ENCODE assay signal across 12 mouse cellular contexts in the genomic region with DNA sequence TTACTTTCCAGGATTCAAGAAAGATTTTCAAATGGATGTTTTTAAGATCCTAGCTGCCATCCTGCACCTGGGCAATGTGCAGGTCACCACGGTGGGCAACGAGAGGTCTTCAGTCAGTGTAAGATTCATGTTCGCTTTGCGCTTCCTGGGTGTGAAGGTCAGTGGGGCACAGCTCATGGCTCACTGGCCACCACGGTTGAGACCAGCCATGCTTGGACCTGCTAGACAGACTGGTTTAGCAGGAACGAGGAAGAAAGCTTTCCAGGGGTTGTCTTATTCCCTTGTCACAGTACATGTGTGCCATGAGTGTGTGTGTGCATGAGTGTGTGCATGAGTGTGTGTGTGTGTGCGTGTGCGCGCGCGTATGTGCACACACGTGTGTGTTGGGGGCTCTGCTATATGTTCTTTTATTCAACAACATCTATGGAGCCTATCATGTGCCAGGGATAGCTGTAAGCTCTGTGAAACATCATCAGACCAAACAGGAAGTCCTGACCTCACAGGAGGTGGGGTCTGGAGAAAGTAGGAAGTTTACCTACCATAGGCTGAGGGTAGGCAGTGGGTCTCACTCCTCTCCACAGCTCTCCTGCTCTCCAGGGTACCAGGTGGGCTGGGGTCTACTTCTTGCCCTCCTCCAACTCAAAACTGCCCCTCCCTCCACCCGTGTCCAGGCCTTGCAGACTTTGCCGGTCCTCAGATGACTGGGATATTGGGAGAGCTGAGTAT. TPM values are rescaled to one million over a fixed set of nuclear protein-coding genes. Genes with fewer than 3 reads are reported as not detected.
A peak's percentile ranks its signal among the peaks of the same experiment; 100 is the strongest.
DNase-seq lines count a peak whose midpoint lies in the region; ATAC-seq and TF ChIP-seq lines count a peak whose summit lies in the region.
"Had no signal": no experiment of that assay in that cellular context is flagged by ENCODE, and none has a peak within 500 bp of the region (broad histone marks: within the 10 kb centered on the region; RNA-seq: fewer than 3 reads in every experiment).

No protein-coding gene starts in this region.

- TF ChIP-seq POLR2A in cortical plate, adult 2 months (IDR thresholded peaks at IDR 0.05; ENCODE audit: extremely low read depth, insufficient read depth, low read length), result no peak

- peaks cover 12% of the 10 kb centered on the region for H3K36me3 ChIP-seq in lung, embryonic 16.5 days (ENCODE audit: control insufficient read depth, insufficient read depth, low read length)
- no peaks in the 10 kb centered on the region for H3K36me3 ChIP-seq in stomach, postnatal 0 days (ENCODE audit: control insufficient read depth, insufficient read depth, low read length)
- H3K36me3 ChIP-seq in liver, embryonic 11.5 days (ENCODE audit: control insufficient read depth, insufficient read depth, low read length), result no peaks in the 10 kb centered on the region

- H3K9me3 ChIP-seq in lung, embryonic 16.5 days (ENCODE audit: control insufficient read depth, low read length), result no peaks in the 10 kb centered on the region
- H3K9me3 ChIP-seq in stomach, postnatal 0 days (ENCODE audit: control insufficient read depth, low read length), result no peaks in the 10 kb centered on the region
- no peaks in the 10 kb centered on the region for H3K9me3 ChIP-seq in liver, embryonic 11.5 days (ENCODE audit: control insufficient read depth, low read length)

- no peak for TF ChIP-seq CTCF in cortical plate, adult 2 months (IDR thresholded peaks at IDR 0.05; ENCODE audit: extremely low read depth, insufficient read depth, low read length)
- TF ChIP-seq CTCF in stomach, postnatal 0 days (IDR thresholded peaks at IDR 0.05; ENCODE audit: low read depth), result no peak

- H3K9ac ChIP-seq in lung, embryonic 16.5 days (ENCODE audit: low read length), result no peak overlapping the region
- H3K9ac ChIP-seq in stomach, postnatal 0 days (ENCODE audit: low read length), result no peak overlapping the region
- H3K9ac ChIP-seq in liver, embryonic 11.5 days (ENCODE audit: low read depth, low read length), result no peak overlapping the region

- no peak overlapping the region for H3K4me2 ChIP-seq in lung, embryonic 16.5 days (ENCODE audit: low read depth, low read length)
- H3K4me2 ChIP-seq in stomach, postnatal 0 days (replicated peaks; ENCODE audit: low read depth), result no peak overlapping the region
- H3K4me2 ChIP-seq in liver, embryonic 11.5 days, result no peak overlapping the region

- peaks cover 5% of the 10 kb centered on the region; the same call in 1 of the 2 replicates for H3K4me1 ChIP-seq in lung, embryonic 16.5 days (replicated peaks; ENCODE audit: control insufficient read depth, insufficient read depth, low read length)
- H3K4me1 ChIP-seq in cortical plate, adult 2 months (ENCODE audit: control insufficient read depth, insufficient read depth, low read length), result peaks cover 17% of the 10 kb centered on the region
- H3K4me1 ChIP-seq in stomach, postnatal 0 days (replicated peaks; ENCODE audit: control insufficient read depth, insufficient read depth), result no peaks in the 10 kb centered on the region; the same call in 1 of the 2 replicates
- no peaks in the 10 kb centered on the region; the same call in 1 of the 2 replicates for H3K4me1 ChIP-seq in liver, embryonic 11.5 days (replicated peaks; ENCODE audit: control insufficient read depth, insufficient read depth, low read length)

- no peak for DNase-seq in lung, postnatal 25 days (ENCODE audit: low spot score)
- peak; percentile 37 to 62 for DNase-seq in kidney, postnatal 25 days
- peak; percentile 50 for DNase-seq in stomach, postnatal 0 days (ENCODE audit: low spot score)
- DNase-seq in liver, embryonic 11.5 days (ENCODE audit: low spot score), result no peak
- no peak for DNase-seq in adipocyte (ENCODE audit: low spot score)
- DNase-seq in right cerebral cortex, postnatal 14 days, result no peak
- DNase-seq: adrenal gland, adult 2 months; cerebellum, adult 11 months; left cerebral cortex, postnatal 4 days had no signal

- no peak for ATAC-seq in lung, embryonic 16.5 days (ENCODE audit: low read depth)
- peak; percentile 64 for ATAC-seq in stomach, postnatal 0 days (ENCODE audit: low FRiP score, low TSS enrichment)
- no peak for ATAC-seq in liver, embryonic 11.5 days (replicated peaks; ENCODE audit: low FRiP score)

- WGBS in lung, embryonic 16.5 days, result 77% methylated on average over 14 of the region's 14 CpGs
- 78% methylated on average over 14 of the region's 14 CpGs for WGBS in stomach, postnatal 0 days
- 82% methylated on average over 14 of the region's 14 CpGs for WGBS in liver, embryonic 11.5 days

- H3K4me3 ChIP-seq in lung, embryonic 16.5 days (ENCODE audit: low read length), result no peak overlapping the region
- H3K4me3 ChIP-seq in cortical plate, adult 2 months (ENCODE audit: insufficient read depth, low read length), result no peak overlapping the region
- no peak overlapping the region for H3K4me3 ChIP-seq in stomach, postnatal 0 days (ENCODE audit: low read depth, low read length)
- no peak overlapping the region for H3K4me3 ChIP-seq in liver, embryonic 11.5 days (ENCODE audit: low read depth, low read length)

- H3K27ac ChIP-seq in lung, embryonic 16.5 days (ENCODE audit: low read length), result 0 out of 2 replicates have a peak overlapping the region, but pooled peaks have one; percentile 30
- 0 out of 2 replicates have a peak overlapping the region, but pooled peaks have one; percentile 25 for H3K27ac ChIP-seq in cortical plate, adult 2 months (ENCODE audit: insufficient read depth, low read length)
- H3K27ac ChIP-seq in stomach, postnatal 0 days (replicated peaks), result peak overlapping the region; percentile 30; the same call in 1 of the 2 replicates
- H3K27ac ChIP-seq in liver, embryonic 11.5 days (ENCODE audit: low read depth, low read length), result no peak overlapping the region
- H3K27ac ChIP-seq: macrophage had no signal

- no peak for TF ChIP-seq EP300 in stomach, postnatal 0 days (optimal IDR thresholded peaks at IDR 0.05)

- H3K27me3 ChIP-seq in lung, embryonic 16.5 days (ENCODE audit: control insufficient read depth, insufficient read depth, low read depth, low read length), result no peaks in the 10 kb centered on the region
- H3K27me3 ChIP-seq in stomach, postnatal 0 days (ENCODE audit: control insufficient read depth, insufficient read depth, low read length), result no peaks in the 10 kb centered on the region
- H3K27me3 ChIP-seq in liver, embryonic 11.5 days (replicated peaks; ENCODE audit: control insufficient read depth, insufficient read depth, low read length), result no peaks in the 10 kb centered on the region

RNA-seq across cellular contexts. Expression of a gene that starts 24.2 kb away (rescaled TPM):
- polyA plus RNA-seq in lung, embryonic 16.5 days (2015; fragmentation: Nextera tagmentation; extraction: Ambion mirVana), result 38.3 and 40.1 TPM in 2 replicates
- 5.0 and 5.9 TPM in 2 replicates for polyA plus RNA-seq in cortical plate, adult 2 months (2012; rRNA removed)
- polyA plus RNA-seq in stomach, postnatal 0 days (2015; fragmentation: Nextera tagmentation; extraction: Ambion mirVana), result 11.4 and 13.2 TPM in 2 replicates
- 0.85 and 1.1 TPM in 2 replicates for polyA plus RNA-seq in liver, embryonic 11.5 days (2014; fragmentation: Nextera tagmentation; extraction: Ambion mirVana)
- polyA plus RNA-seq: macrophage had no signal

RNA-seq across cellular contexts. Expression of a gene that starts 50.1 kb away (rescaled TPM):
- 16.8 and 17.5 TPM in 2 replicates for polyA plus RNA-seq in lung, embryonic 16.5 days (2015; fragmentation: Nextera tagmentation; extraction: Ambion mirVana)
- 154 and 172 TPM in 2 replicates for polyA plus RNA-seq in cortical plate, adult 2 months (2012; rRNA removed)
- polyA plus RNA-seq in stomach, postnatal 0 days (2015; fragmentation: Nextera tagmentation; extraction: Ambion mirVana), result 16.1 and 17.5 TPM in 2 replicates
- polyA plus RNA-seq in liver, embryonic 11.5 days (2014; fragmentation: Nextera tagmentation; extraction: Ambion mirVana), result 8.6 and 9.2 TPM in 2 replicates

Comparison
In these comparisons a context has a peak if more than half of its experiments do, and no peak if none do; other contexts are left out.
1. DNase-seq: peak in kidney, postnatal 25 days (2 of 2) and stomach, postnatal 0 days (single experiment); none in lung, postnatal 25 days (single experiment), liver, embryonic 11.5 days (single experiment), adipocyte (single experiment) and right cerebral cortex, postnatal 14 days (single experiment).